Mouse (Mus musculus) adipocyte (in vitro differentiated cells): Measurements from ENCODE around the gene Atxn1.

Source experiments
- DNase-seq: peaks from one replicate; pipeline ENCODE4 v3.0.0-alpha.2; 2016; ENCODE audit warnings: low spot score

The Atxn1 gene

DNA sequence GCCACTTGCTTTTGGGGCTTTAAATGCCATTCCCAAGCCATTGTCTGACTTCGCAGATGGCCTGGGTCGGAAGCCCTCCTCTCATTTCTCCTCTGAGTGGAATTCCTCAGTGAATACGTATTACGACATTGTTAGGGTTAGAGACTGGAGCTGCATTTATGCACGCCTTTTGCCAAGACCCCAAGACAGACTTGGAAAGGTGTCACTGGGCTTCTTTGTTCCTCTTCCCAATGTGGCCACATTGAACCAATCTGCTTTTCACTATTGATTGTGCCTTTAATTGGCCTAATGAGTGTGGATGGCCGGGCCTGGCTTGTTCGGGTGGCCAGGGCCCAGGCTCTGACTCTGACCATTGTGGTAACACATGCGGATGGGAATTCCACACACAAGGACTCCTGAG, 336.5 kb downstream of the Atxn1 start:
- DNase-seq, result no peak

DNA sequence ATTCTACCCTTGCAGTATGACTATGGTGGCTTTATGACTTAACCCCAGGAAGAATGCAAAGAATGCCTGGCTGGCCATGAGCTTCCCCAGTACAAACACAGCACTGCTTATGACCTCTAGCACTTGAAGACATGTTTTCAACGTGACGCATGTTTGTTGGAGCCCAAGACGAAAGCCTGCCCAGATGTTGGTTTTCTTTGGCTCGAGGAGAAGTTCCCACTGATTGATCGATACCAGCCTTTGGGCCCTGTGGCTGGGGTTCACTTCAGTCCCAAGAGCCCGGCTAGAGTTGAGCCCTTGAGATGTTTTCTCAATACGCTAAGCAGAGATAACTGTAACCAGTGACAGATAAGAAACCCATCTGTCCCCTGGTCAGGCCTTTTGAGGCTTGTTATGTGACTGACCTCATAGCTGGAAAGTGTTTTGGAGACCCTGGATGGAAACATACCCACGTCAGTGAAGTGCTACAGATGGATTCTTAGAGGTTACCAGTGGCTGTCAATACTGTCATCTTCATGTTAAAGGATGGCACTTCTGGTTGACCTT, 337.5 kb downstream of the Atxn1 start:
- no peak for DNase-seq

DNA sequence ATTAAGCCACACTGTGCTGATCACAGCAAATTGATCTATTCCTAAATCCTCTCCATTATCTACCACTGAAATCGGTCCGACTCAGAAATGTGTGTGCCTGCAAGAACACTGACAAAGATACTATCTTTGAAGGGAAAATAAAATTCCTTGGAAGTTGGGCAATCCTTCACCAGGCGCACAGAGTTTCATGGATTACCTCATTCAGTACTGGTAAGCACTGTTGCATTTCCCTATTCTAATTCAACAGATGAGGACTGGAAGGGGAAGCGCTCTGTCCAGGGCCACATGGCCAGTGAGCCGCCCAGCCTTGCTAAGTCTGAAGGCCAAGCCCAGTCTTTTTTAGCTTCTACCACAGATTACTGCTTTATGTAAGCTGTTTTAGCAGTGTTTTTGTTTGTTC, 339.1 kb downstream of the Atxn1 start:
- no peak for DNase-seq

DNA sequence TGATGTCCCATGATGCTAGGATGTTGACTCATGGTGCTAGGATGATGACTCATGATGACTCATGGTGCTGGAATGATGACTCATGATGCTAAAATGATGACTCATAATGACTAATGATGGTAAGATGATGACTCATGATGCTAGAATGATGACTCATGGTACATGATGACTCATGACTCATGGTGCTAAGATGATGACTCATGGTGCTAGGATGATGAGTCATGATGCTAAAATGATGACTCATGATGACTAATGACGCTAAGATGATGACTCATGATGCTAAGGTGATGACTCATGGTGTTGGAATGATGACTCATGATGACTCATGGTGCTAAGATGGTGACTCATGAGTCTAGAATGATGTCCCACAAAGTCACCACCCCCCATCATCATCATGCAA, 341.0 kb downstream of the Atxn1 start:
- DNase-seq, result peak; percentile 40

DNA sequence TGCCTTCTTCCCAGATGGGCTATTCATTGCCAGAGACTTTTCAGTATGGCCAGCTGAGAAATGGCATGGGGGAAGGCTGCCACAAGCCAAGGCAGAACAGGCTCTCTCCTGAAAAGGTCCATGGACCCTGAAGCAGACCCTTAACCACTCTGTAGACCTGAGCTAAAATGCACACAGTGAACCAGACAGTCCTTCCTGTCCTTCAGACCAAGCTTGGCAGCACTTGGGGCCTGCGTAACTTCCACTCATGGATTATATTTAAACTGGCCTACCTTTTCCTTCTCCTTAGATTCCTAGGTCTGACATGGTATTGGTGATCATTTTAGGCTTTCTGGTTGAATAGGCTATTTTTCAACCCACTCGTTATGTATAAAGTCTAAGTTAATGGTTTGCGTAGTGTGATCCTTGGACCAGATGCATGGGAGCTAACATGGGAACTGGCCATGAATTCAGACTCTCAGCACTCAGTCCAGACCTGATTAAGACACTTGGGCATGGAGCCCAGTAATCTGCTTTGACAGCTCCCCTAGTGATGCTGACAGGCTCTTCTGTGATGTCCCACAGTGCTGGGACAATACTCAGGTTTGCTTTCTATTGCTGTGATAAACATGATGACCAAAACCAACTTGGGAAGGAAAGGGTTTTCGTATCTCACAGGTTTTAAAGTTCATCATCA, 341.8 kb downstream of the Atxn1 start:
- peak; percentile 18 for DNase-seq

DNA sequence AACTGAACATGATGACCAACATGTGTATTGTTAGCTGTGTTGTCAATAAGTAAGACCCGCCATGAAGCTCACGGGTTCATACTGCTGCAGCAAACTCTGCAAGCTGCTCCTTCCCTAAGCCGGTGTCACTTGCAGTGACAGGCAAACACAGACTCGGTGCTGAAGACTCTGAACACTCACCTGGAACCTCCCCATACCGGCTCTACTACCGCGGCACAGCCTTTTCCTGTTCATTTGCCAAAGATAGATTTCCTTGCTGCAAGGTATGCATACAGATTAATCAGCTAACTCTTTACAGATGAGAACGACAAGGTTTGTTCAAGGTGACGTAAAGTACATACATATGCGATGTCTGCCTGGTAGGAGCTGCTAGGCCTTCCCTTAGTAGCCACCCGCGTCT, 344.1 kb downstream of the Atxn1 start:
- DNase-seq, result no peak

DNA sequence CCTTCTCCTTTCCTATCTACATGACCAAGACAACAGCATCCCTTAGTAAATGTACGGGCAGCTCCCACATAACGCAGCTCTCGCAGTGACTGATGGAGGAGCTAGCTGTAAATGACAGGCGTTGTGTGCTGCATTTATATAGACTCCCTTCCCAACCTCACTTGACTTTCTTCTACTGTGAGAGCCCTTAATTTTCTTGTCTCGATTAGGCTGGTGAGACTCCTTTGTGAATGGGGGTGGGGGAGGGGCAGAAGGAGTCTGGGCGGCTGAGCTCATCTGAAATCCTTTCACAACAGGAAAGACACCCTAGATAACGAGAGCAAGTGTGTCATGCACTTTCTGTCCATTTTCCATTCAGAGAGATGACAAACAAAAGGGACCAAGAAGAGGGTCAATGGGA, 344.5 kb downstream of the Atxn1 start:
- DNase-seq, result no peak

DNA sequence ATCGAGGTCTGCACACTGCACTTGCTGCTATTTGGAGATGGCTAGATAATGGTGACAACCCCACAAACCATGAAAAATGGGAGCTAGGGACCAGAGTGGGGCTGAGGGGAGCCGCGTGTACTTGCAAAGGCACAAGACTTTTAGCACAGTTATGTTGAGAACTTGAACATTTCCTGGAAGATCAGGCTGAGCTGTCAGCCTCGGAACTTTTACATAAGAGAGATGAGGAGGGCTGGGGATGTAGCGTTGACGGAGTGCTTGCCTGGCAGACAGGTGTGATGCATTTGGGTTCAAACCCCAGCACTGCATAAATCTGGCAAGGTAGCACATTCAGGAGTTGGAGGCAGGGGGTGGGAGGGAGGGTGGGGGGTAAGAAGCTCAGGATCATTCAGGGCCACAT, 346.8 kb downstream of the Atxn1 start:
- DNase-seq, result no peak

DNA sequence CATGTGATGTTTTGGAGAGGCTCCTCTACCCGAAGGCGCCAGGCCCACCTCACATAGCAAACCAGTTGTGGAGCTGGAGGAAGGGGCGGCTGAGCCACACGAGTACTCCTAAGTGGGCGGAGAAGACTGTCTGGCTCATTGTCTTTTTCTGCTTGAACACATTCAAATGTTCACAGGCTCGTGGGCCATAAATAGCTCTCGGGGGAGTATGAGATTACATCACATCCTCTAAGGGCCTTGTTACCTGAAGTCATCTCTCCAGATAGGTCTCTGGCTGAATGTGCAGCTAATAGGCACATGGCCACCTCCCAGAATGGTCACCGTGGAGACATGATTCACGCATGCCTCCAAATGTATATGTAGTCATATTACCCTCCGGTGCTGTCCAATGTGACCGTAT, 350.0 kb downstream of the Atxn1 start:
- no peak for DNase-seq

DNA sequence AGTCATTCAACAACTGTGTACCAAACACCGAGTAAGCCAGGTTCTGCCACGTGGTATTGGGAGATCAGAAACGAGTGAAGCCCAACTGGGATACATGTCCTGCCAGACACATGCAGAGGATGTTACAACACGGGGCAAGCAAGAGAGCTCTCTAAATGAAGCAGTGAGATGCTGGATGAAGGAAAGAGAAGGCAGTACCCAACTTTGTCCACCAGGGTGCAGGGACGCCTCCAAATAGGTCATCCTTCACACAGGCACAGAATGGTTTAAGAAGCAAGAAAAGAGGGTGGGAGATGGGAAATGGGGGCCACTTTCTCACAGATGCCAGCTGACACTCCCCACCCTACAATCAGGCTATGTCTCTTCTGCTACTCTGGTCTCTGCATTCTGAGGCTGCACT, 351.5 kb downstream of the Atxn1 start:
- peak; percentile 62 for DNase-seq

DNA sequence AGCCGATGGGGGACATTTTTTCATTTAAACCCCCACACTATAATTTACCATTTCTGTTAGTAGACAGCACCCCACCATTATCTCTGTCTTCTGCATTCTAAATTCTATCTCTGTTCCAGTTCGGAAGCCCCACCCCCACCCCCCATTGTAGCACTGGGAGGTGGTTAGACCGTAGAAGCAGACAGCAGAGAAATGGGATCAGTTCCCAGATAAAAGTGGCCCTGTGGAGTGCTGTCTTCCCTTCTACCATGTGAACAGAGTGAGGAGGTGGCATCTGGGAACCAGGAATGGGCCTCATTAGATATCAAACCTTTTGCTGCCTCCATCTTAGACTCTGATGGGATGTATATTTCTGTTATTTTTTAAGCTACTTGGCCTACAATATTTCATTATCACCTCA, 353.3 kb downstream of the Atxn1 start:
- no peak for DNase-seq

DNA sequence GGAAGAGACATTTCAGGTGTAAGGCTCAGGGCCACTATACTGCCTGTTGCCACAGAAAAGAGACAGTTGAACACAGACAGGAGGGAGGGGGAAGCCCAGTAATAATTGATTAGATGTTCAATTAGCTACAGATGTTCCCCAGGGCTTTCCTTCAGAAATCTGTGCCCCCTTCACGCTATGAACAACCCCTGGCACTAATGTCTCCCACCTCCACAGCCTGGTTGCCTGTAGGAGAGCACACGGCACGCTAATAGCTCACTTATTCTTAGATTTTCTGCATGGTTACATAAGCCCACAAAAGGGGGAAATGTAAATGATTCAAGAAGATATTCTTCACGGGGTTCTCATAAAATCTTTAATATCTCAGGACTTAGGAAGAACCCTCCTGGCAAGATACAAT, 355.3 kb downstream of the Atxn1 start:
- no peak for DNase-seq

DNA sequence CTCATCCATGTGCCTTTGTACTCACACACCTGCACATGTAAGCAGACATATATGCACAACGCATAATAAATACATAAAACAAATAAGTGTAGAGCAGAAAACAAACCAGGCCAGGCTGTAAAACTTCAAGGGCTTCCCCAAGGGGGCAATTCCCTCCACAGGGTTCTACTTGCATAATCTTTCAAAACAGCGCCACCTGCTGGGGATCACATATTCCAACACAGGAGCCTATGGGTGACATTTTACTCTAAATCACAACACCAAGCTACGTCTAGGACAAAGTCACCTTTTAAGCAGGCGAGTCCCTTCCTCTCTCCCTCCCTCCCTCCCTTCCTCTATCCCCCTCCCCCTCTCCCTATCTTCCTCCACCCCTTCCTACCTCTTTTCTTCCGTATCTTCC, 356.2 kb downstream of the Atxn1 start:
- DNase-seq, result peak; percentile 10

DNA sequence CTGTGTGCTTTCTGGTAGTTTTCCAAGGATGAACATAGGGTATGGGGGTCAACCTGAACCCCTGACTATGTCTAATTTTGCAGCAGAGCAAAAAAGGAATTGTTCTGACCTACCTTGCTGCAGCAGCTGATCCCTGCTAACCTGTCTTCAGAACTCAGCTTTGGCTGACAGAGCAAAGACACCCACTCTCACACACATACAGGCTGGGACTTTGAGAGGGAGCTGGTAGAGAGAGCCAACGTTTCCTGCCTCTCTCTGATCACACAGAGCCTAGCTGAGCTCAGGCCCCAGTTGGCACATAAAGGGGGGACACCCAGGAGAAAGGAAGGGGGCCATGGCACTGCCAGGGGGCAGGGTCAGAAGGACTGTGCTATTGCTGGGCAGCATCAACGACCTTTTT, 356.9 kb downstream of the Atxn1 start:
- DNase-seq, result no peak

DNA sequence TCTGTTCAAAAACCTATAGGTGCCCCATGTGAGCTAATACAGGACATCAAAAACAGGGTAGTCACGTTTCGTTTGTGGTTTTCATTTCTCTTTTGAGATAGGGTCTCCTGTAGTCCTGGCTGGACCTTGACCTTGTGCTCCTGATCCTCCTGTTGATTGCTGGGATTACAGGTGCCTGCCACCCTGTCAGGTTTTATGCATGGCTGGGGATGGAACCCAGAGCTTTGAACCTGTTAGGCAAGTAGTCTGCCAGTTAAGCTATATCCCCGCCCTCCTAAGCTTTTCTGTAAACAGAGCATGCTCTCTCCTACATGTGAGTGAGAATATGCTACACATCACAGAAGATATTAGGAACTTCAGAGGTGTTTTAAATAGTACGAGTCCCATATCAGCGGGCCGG, 361.2 kb downstream of the Atxn1 start:
- no peak for DNase-seq

DNA sequence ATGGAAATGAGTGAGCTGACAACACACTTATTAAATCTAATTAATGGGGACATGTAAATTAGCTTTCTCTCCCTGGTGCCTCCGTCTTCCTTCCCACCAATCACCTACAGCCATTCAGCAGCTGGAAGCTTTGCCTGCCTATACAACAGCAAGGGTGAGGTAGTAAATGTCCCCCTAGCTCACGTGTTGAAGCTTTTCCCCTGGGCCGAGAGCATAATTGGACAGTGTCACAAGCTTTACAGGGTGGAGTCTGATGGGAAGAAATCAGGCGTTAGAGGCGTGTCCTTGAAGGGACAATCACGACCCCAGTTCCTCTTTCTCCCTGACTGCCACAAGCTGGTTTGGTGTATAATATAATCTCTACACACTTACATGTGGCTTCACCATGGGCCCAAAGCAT, 364.4 kb downstream of the Atxn1 start:
- no peak for DNase-seq

DNA sequence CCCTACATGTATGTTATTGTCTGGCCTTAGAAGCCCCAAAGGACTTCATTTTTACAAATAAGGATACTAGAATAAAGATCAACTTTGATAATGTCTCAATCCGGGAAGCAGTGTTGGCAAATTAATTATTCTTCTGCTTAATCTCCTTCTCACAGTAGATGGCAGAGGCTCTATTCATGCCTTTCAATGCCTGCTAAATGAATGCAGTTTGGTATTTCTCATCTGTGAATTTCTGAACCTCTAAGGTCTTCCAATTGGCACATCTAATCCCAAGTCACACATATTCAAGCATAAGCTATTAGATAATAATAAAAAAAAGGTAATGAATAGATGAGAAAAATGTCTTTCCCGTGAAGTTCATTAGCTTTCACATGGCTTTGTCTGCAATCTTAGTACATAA, 365.0 kb downstream of the Atxn1 start:
- no peak for DNase-seq

DNA sequence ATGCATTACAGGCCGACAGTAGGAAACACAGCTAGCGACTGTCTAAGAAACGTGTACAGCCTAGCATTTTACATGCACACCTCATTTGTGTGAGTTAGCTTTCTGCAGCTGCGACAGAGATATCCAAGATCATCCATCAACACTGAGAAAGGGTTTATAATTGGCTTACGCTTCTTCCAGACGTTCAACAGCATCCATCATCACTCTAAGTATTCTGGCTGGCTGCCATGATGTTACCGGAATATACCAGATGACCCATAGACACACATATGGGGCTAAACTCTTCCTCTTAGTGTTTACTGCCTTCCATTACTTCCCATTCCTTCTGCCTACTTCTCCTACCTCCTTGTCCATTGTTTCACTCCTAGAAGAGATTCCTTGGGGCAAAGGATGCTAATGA, 369.4 kb downstream of the Atxn1 start:
- DNase-seq, result no peak

DNA sequence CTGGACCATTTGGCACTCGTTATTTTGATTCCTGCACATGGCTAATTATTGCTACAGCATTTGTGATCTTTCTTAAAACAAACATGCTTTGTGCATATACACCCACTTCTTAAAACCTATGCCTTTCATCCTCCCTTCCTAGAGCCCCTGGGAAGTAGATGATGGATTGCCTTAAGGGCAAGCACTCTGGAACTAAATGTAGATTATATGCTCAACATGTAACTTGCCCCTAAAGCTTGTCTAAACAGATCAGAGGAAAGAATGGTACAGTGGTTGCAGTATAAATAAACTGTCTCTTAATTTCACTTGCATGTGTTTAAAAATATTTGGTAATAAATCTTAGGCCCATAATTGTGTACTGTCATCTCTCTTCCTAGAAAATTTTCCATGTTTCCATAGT, 370.9 kb downstream of the Atxn1 start:
- DNase-seq, result no peak

DNA sequence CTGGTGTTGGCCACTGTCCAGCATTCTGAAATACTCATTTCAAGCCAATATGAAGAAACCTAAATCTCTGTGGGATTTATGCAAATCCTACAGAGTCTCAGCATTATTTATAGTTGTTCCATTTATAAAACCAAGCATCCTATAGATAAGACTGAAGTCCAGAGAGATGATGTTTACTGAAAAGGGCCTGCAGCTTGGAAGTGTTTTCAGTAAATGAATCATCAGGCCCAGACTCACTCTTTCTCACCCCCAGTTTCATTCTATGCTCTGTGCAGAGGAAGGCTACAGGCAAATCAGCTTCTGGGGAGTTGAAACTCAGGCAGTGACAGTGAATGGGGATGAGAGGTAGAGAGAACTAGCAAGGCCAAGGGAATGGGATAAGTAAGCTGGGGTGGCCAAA, 373.9 kb downstream of the Atxn1 start:
- no peak for DNase-seq

DNA sequence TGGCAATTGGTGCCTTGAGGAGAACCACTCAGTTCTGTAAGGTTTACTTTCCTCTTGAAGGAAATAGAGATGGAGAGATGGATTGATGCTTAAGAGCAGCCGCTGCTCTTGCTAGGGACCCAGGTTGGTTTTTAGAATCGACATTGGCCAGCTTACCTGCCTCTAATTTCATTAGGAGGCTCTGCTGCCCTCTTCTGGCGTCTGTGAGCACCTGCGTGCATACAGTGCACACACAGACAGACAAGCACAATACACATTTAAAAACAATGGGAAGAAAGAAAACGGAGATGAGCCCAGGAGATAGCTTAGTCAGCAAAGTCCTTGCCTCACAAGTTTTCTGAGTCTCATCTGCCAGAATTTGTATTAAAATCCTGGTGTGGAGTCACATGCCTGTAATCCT, 381.7 kb downstream of the Atxn1 start:
- no peak for DNase-seq

DNA sequence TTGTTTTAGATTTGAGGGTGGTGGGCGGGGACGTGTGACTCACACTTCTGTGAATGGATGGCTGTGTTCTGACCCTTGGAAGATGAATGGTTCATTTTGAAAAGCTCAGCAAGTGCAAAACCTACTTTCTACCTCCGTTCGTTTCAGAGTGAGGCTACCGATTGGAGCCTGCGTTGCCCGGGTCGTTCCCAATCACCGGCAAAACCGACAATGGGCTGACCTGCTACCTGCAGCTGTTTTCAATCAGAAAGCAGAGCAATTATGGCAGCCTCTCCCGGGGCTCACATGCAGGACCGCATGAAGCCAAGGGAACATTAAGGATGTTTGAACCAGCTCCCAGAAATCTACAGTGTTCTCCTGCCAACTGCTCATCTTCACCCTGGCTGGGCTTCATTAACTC, 382.5 kb downstream of the Atxn1 start:
- no peak for DNase-seq

DNA sequence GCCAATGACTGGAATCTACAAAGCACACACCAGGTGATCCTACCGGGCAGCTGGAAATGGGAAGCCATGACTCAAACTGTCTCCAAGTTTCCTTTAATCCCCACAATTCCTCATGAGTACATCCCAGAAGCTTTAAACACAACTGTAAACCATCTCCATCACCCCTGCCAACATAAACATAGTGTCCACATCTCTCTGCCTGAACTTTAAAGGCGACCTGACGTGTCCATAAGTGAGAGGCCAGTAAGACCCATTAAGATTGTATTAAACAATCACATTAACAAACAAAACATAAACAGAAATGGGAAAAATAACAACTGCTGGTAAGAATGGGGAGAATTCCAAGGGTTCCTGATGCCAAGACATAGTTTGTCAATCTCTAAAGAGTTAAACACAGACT, 385.1 kb downstream of the Atxn1 start:
- DNase-seq, result no peak

DNA sequence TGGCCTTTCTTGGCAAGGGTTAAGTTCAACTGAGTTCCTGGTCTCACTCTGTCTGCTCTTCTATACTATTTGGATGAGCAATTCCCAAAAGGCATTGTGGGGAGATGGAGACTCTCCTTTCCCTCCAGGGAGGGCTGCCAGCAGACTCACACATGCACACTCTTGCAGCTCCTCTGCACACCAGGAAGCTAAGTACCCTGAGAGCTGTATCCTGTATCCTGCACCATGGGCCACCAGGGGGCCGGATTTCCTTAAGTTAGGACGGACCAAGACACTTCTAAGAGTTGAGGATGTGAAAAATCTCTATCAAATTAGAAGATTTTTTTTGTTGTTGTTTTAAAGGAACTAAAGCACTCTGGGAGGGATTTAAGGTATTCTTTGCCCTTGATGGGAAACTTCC, 387.0 kb downstream of the Atxn1 start:
- DNase-seq, result peak; percentile 20

DNA sequence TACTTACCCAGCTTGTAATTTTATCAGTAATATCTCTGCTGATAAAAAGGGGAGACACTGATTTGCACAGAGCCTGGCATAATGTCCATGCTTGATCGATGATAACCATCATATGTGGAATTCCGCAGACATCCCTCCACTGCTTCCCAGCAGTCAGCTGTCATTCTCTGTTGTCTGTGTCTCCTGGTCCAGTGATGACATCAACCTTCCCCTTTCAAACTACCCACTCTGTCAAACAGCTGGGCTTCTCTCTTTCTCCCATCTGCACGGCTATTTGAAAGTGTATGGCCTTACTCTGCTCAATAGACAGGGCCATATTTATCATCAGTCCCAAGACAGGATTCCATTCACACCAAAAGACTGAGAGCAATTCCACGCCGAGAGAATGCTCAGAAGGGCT, 387.4 kb downstream of the Atxn1 start:
- DNase-seq, result no peak
